Mouse (Mus musculus) gastrocnemius, adult 2 months (tissue): ENCODE results near the gene Rbpjl. TPM values are rescaled to one million over a fixed set of nuclear protein-coding genes. Genes with fewer than 3 reads are reported as not detected.

ENCODE experiments used
- DNase-seq: peaks from one replicate; pipeline ENCODE4 v3.0.0; 2022
- H3K27ac ChIP-seq: fragments of 200-600 bp; 2 replicates; pipeline ENCODE4 v1.8.1; 2022; ENCODE audit warnings: mild to moderate bottlenecking
- H3K4me3 ChIP-seq: fragments of 200-600 bp; 2 replicates; pipeline ENCODE4 v1.8.1; 2022; ENCODE audit warnings: mild to moderate bottlenecking, moderate library complexity
- CTCF ChIP-seq: fragments of 200-600 bp; IDR thresholded peaks from 2 replicates; pipeline ENCODE4 v1.8.1; 2022; ENCODE audit warnings: antibody characterized with exemption, mild to moderate bottlenecking, moderate library complexity
- intact Hi-C: fragments of 180-260 bp; cut with DNase I; formaldehyde crosslinking; loops from one replicate; pipeline ENCODE4 v1.15.1; 2025
- long read RNA-seq, 2 experiments: library from polyadenylated mRNA; stranded (forward); transcript quantifications; one replicate each; pipeline ENCODE4 v2.0.0; 2021
- total RNA-seq, 2 experiments: library from RNA; stranded (reverse); gene quantifications; 2 replicates each; pipeline ENCODE4 v1.2.3; 2021

The Rbpjl gene
- not detected for total RNA-seq
- long read RNA-seq, experiment 1 = 0 reads
- long read RNA-seq, experiment 2 = 0 reads

- Histone ChIP-seq H3K4me3 (peak within 1 kb of the TSS; percentile 69), H3K27ac (no peak within 1 kb of the TSS)
- intact Hi-C loops = loop anchor here (5.0 kb wide), 1 partner anchor 119 kb away; no protein-coding TSS in a partner anchor
- no peak; the same call in none of the 2 replicates for TF ChIP-seq CTCF
- DNase-seq = peak; percentile 86
Measured at GRCm38 (mm10) chr2:164402906-164403305, at the start of gene Rbpjl. Gene Rbpjl, plus strand, starts transcription at chr2:164403141.

GRCm38 (mm10) chr2:164353356-164353755 is 49.6 kb upstream of the Rbpjl start:
- no peak overlapping the region for H3K27ac ChIP-seq
- no peak for DNase-seq
- no peak overlapping the region for H3K4me3 ChIP-seq
- TF ChIP-seq CTCF = no peak
- intact Hi-C loops = loop anchor here (5.0 kb wide), 1 partner anchor 221 kb away; no protein-coding TSS in a partner anchor

DNA sequence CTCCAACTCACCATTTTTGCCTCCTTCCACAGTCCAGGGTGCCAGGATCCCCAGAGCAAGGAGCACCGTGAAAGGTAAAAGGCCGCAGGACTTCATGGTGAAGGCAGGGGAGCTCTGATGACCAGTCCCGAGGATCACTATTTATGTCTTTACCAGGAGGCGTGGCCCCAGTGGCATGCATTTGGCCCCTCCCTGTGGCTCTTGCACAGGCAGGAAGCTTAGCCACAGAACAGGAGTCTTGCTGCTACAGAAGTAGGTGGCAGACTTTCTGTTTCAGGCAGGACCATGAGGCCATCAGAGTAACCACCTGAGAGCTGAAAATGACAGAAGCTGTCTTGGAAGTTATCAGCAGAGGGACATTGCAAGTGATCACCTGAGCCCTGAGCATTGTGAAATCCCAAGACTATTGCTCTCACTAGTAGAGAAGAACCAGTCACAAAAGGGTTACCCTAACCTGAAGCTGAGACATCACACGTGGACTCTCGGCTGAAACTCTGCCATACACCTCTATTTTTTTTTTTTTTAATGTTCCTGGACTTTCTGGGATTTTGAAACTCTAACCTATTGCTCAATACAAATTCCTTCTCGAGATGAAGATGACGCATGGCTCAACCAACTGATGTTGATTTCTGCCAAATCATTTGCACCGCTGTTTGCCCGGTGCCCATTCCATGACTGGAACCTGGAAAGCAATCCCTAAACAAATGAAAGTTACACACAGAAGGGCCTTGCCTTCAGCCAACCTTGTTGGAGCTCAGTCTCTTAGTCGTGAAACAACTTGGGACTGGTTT is 46.6 kb upstream of the Rbpjl start:
- DNase-seq = no peak
- Histone ChIP-seq H3K4me3 (no peak overlapping the region), H3K27ac (no peak overlapping the region)
- intact Hi-C loops = no loop called here
- no peak for TF ChIP-seq CTCF

DNA sequence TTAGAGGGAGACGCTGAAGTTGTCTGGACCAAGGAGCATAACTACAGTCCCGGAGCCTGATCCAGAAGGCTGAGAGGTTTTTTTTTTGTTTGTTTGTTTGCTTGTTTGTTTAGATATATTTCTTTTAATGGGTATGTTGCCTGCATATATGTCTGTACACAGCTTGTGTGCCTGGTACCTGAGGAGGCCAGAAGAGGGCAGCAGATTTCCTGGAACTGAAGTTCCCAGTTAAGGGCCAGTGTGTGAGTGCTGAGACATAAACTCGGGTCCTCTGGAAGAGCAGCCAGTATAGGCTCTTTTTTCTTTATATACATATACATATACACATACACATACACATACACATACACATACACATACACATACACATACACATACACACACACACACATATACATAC is 44.6 kb upstream of the Rbpjl start:
- Histone ChIP-seq H3K4me3 (no peak overlapping the region), H3K27ac (no peak overlapping the region)
- TF ChIP-seq CTCF = peak; percentile 21; the same call in 1 of the 2 replicates
- DNase-seq = no peak
- intact Hi-C loops = no loop called here

- no peak for DNase-seq
- TF ChIP-seq CTCF = no peak
- intact Hi-C loops = no loop called here
- Histone ChIP-seq H3K27ac (no peak overlapping the region), H3K4me3 (no peak overlapping the region)
Measured at GRCm38 (mm10) chr2:164359031-164359430, 43.9 kb upstream of the Rbpjl start.

- no peak for DNase-seq
- Histone ChIP-seq H3K4me3 (no peak overlapping the region), H3K27ac (no peak overlapping the region)
- intact Hi-C loops = no loop called here
- TF ChIP-seq CTCF = no peak
Measured at GRCm38 (mm10) chr2:164359668-164360067, 43.3 kb upstream of the Rbpjl start.

- Histone ChIP-seq H3K27ac (no peak overlapping the region), H3K4me3 (no peak overlapping the region)
- TF ChIP-seq CTCF = no peak
- intact Hi-C loops = no loop called here
- no peak for DNase-seq
Measured at GRCm38 (mm10) chr2:164360974-164361657, 41.8 kb upstream of the Rbpjl start.

- DNase-seq = no peak
- Histone ChIP-seq H3K27ac (no peak overlapping the region), H3K4me3 (no peak overlapping the region)
- TF ChIP-seq CTCF = no peak
- intact Hi-C loops = no loop called here
Measured at GRCm38 (mm10) chr2:164366947-164367346, 36.0 kb upstream of the Rbpjl start.

GRCm38 (mm10) chr2:164368620-164369105 is 34.3 kb upstream of the Rbpjl start:
- no peak overlapping the region for H3K27ac ChIP-seq
- DNase-seq = no peak
- no peak for TF ChIP-seq CTCF
- intact Hi-C loops = no loop called here
- H3K4me3 ChIP-seq = no peak overlapping the region

DNA sequence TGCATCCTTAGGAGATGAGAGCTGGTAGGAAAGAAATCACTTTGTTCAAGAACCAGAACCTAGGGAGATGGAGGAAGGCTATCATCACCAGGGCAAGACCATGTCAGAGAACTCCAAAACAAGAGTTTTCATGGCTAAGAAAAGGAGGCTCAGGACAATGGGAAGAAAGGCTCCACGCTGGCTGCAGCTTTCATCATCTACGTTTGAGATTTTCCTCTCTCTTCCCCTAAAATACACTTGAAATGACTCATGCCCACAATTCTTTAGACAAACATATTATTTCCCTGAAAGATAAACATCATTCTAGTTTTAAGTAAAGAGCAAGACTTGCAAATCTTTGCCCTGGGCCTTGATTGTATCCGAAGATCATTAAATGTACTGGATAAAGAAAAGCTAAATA is 31.6 kb upstream of the Rbpjl start:
- intact Hi-C loops = no loop called here
- Histone ChIP-seq H3K27ac (no peak overlapping the region), H3K4me3 (no peak overlapping the region)
- no peak for TF ChIP-seq CTCF
- no peak for DNase-seq

DNA sequence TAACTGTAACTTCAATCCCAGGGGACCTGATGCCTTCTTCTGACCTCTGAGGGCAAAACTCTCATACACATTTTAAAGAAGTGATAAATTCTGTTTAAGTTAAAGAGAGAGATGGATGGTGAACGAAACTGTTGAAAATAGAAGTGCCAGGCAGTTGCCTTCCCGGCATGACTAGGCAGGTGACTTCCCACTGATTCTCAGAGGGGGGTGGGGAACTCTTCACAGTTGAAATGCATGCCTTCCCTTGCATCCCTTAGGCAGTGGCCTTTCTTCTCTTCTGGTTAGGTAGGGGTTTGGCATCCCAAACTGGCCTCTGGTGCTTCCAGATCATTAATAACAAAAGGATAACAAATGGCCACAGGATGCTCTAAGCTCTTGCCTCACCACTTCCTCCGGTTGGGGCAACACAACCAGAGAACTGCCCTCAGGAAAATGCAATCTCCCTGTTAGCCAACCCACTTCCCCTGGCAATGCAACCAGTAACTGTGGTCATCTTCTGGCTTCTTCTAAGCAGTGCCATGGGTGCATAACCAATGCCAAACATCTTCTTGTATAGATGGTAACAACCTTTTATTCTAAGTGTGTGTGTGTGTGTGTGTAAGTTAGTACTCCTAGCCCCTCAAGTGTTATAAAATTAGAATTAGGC is 30.4 kb upstream of the Rbpjl start:
- Histone ChIP-seq H3K27ac (no peak overlapping the region), H3K4me3 (no peak overlapping the region)
- no peak for DNase-seq
- TF ChIP-seq CTCF = no peak
- intact Hi-C loops = no loop called here

DNA sequence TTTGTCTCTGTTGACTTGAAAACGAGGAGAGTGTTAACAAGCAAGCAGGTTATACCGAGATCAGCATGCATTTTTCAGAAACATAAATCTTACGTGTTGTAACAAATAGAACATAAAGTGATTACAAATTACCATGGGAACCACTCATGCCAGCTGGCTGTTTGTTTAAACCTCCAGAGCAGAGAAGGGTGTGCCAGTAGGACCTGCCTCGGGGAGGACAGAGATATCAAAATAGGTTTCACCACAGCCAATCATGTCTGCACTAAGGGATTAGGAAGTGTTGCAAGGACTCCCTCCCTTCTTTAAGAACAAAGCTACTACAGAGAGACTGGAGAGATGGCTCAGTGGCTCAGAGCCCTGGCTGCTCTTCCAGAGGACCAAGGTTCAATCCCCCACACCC is 29.8 kb upstream of the Rbpjl start:
- no peak for TF ChIP-seq CTCF
- Histone ChIP-seq H3K4me3 (no peak overlapping the region), H3K27ac (no peak overlapping the region)
- no peak for DNase-seq
- intact Hi-C loops = no loop called here
